Mouse (Mus musculus): ENCODE results near the gene Cd40lg.

Gene Cd40lg

GRCm38 (mm10) chrX:57211876-57212275 is at the start of gene Cd40lg:
TSS of gene Cd40lg (plus strand) at chrX:57212143.
- no peak for DNase-seq (ENCODE audit: low spot score in 2 of 2)

DNA sequence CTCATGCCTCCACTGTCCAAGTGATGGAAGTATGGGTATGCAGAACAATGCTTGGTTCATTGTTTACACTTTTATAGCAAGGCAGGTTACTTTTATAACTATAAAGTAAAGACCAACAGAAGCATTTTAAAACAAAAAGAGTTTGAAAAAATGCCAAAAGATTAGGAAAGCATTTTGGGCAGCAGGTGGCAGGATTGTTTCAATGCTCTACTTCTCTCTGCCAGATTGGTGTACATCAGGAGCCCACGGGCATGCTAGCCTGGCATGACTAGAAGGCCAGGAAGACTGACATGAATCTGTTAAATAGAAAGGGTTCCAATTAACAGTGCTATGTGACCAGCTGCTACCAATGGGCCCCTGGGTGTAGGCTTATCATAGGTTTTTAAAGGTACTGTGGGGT is 45.4 kb upstream of the Cd40lg start:
- DNase-seq (ENCODE audit: low spot score in 2 of 2), result peak in 1 of 2 experiments; percentile 9

DNA sequence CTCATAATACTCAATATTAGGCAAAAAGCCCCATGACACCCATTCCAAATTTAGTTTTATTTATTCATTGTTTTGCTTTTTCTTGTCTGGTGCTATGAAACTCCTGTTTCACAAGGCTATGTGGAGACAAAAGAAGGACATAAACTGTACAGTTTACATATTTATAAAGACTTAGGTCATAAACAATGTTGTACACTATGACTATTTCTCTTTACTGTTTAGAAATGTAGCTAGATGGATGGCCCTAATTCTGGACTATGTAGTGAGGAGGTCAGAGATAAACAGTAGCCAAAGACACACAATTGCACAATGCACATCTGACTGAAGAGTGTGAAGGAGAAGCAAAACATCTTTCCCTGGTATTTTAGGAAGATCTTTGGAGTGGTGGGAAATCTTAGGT is 40.7 kb upstream of the Cd40lg start:
- no peak for DNase-seq (ENCODE audit: low spot score in 2 of 2)

GRCm38 (mm10) chrX:57177225-57177779 is 34.6 kb upstream of the Cd40lg start:
- no peak for DNase-seq (ENCODE audit: low spot score in 2 of 2)

GRCm38 (mm10) chrX:57182470-57182869 is 29.5 kb upstream of the Cd40lg start:
- DNase-seq (ENCODE audit: low spot score in 2 of 2), result no peak

- DNase-seq (ENCODE audit: low spot score in 2 of 2), result no peak
Measured at GRCm38 (mm10) chrX:57183359-57183758, 28.6 kb upstream of the Cd40lg start.

GRCm38 (mm10) chrX:57187301-57187700 is 24.6 kb upstream of the Cd40lg start:
- DNase-seq (ENCODE audit: low spot score in 2 of 2), result no peak

- DNase-seq (ENCODE audit: low spot score in 2 of 2), result no peak
Measured at GRCm38 (mm10) chrX:57189335-57189734, 22.6 kb upstream of the Cd40lg start.

DNA sequence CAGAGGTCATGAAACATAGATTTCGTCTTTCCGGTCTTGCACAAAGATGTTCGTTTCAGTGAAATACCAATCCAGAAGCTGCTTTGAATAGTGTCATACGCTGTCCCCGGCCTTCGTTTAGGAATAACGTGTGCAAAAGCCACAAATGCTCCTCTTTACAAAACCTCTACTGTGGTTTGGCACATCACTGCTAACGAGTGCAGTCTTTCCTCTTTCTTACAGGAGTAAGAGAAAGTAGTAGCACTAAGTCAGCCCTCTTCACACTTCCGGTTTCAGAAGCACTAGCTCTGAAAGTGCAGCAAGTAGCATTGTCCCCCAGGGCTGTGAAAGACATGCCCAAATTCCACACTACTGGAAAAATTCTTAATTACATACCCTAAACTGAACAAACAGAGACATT is 15.6 kb upstream of the Cd40lg start:
- DNase-seq (ENCODE audit: low spot score in 2 of 2), result no peak

GRCm38 (mm10) chrX:57198036-57198435 is 13.9 kb upstream of the Cd40lg start:
- DNase-seq (ENCODE audit: low spot score in 2 of 2), result no peak

- no peak for DNase-seq (ENCODE audit: low spot score in 2 of 2)
Measured at GRCm38 (mm10) chrX:57200397-57200796, 11.5 kb upstream of the Cd40lg start.

DNA sequence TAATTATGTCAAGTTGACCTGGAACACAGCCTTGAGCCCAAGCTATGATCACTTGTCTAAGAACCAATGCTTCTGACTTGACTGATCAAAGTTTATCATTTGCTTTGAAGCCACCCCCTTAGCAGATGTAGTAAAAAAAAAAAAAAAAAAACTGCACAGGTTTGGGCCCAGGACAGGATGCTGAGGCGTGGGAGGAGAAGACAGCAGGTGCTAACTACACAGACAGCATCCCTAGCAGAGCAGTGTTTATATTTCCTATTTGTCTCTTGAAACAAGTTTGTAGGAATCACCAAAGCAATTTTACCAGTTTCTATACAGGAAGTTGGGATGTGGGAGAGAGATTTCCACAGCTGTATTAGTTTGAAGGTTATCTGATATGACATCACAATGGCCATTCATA is 1.4 kb upstream of the Cd40lg start:
- no peak for DNase-seq (ENCODE audit: low spot score in 2 of 2)

GRCm38 (mm10) chrX:57212862-57213261 is 919 bp downstream of the Cd40lg start:
- no peak for DNase-seq (ENCODE audit: low spot score in 2 of 2)

GRCm38 (mm10) chrX:57215495-57215894 is 3.6 kb downstream of the Cd40lg start:
- no peak for DNase-seq (ENCODE audit: low spot score in 2 of 2)

GRCm38 (mm10) chrX:57216271-57216670 is 4.3 kb downstream of the Cd40lg start:
- no peak for DNase-seq (ENCODE audit: low spot score in 2 of 2)

DNA sequence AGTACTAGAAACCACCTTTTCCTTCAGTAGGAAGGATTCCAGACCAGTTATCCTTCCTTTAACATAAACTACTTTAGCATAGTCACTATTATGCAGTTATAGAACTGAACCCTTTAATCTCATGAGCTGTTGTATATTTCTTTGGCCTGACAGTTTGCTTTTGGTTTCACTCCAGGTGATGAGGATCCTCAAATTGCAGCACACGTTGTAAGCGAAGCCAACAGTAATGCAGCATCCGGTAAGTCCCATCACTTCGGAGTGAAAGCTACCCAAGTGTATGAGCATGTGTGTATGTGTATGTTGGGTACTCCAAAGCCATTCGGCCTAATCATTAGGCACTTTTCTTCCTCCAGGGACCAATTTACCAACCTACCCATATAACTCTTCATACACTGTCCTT is 7.6 kb downstream of the Cd40lg start:
- DNase-seq (ENCODE audit: low spot score in 2 of 2), result no peak

GRCm38 (mm10) chrX:57221881-57222280 is 9.9 kb downstream of the Cd40lg start:
- no peak for DNase-seq (ENCODE audit: low spot score in 2 of 2)

- no peak for DNase-seq (ENCODE audit: low spot score in 2 of 2)
Measured at GRCm38 (mm10) chrX:57223301-57223700, 11.4 kb downstream of the Cd40lg start.

DNA sequence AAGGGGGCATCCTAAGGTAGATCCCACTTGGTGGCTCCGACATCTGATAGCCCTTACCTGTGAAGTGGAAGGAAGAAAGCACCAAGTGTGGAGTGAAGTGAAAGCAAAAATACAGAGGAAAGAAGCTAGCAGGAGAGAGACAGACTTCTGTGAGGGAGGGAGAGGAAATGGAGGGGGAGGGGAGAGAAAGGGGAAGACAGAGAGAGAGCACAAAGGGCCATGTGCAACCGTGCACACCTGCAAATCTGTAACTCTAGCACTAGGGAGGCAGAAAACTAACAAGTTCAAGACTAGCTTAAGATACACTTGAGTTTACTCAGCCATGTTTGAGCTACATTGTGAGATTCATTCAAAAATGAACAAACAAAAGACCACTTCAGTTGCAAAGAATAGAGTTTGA is 16.2 kb downstream of the Cd40lg start:
- DNase-seq (ENCODE audit: low spot score in 2 of 2), result peak in 1 of 2 experiments; percentile 16

- no peak for DNase-seq (ENCODE audit: low spot score in 2 of 2)
Measured at GRCm38 (mm10) chrX:57233596-57233995, 21.7 kb downstream of the Cd40lg start.

DNA sequence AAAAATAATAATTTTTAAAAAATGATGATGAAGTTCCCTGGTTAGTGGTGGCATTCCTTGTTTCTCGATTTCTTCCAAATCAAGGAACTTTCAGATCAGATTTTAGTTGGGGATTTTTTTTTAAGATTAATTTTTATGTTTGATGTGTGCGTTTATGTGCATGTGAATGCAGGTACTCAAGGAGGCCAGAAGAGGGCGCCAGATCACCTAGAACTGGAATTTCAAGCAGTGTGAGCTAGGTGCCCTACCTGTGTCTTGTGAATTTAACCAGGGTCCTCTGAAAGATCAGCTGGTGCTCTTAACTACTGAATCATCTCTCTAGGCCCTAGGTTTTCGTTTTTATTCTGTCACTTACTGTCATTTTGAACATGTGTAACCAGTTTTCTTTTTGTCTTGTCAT is 24.0 kb downstream of the Cd40lg start:
- DNase-seq (ENCODE audit: low spot score in 2 of 2), result peak in 1 of 2 experiments; percentile 15

- DNase-seq (ENCODE audit: low spot score in 2 of 2), result no peak
Measured at GRCm38 (mm10) chrX:57238572-57238971, 26.6 kb downstream of the Cd40lg start.

DNA sequence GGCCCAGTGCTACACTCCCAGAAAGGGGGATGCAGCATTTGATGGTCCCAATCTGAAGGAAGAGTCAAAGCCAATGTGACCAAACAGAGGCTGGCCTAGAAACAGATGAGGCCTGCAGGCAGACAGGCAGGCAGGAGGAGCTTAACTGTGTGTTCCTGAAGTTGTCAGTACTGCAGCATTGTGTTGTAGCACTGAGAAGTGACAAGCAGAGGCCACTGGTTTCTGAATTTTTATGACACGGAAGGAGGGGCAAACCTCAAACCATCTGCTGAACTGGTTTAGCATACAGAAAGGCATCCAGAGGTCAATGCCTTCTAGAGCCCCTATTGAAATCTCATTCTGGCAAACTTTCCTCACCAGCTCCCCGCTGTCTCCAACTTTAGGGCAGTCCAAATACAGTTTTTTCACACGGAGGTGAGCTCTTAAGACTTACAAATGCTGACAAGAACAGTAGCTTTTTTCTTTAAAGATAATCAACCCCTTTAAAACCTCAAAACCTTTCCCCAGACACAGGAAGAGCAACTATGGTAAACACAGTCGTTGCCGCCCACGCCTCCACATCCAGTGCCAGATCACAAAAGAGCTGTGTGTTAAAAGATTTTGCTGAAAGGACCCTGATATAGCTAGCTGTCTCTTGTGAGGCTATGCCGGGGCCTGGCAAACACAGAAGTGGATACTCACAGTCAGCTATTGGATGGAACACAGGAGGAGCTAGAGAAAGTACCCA is 41.5 kb downstream of the Cd40lg start:
- DNase-seq (ENCODE audit: low spot score in 2 of 2), result peak in 1 of 2 experiments; percentile 14

- DNase-seq (ENCODE audit: low spot score in 2 of 2), result no peak
Measured at GRCm38 (mm10) chrX:57260744-57261143, 48.8 kb downstream of the Cd40lg start.
